Mouse (Mus musculus): ENCODE data around the gene Cnpy4.

DNA sequence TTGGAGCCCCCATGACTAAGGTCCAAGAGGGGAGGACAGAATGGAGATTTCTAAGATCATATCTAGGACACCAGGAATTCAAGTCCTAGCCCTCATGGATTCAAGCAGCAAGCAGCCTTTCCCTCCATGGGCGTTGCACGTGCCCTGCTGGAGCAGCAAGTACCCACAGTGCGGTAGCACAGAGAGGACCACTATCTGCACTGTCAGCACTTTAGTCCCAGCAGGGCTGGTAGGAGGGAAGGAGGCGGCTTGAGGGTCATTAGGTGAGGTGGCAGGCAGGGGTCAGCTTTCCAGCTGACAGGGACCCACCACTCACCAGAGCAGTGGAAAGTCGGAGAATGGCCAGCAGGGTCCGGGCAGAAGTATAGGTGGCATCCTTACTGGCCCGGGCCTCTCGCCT, 21.7 kb upstream of the Cnpy4 start:
- TF ChIP-seq CTCF (IDR thresholded peaks at IDR 0.05; ENCODE audit: low read depth, low read length) (no peak), POLR2A (IDR thresholded peaks at IDR 0.05; ENCODE audit: extremely low read depth, insufficient read depth, low read length) (no peak)
